40 mouse cellular contexts compared by ENCODE assay signal in the genomic region with DNA sequence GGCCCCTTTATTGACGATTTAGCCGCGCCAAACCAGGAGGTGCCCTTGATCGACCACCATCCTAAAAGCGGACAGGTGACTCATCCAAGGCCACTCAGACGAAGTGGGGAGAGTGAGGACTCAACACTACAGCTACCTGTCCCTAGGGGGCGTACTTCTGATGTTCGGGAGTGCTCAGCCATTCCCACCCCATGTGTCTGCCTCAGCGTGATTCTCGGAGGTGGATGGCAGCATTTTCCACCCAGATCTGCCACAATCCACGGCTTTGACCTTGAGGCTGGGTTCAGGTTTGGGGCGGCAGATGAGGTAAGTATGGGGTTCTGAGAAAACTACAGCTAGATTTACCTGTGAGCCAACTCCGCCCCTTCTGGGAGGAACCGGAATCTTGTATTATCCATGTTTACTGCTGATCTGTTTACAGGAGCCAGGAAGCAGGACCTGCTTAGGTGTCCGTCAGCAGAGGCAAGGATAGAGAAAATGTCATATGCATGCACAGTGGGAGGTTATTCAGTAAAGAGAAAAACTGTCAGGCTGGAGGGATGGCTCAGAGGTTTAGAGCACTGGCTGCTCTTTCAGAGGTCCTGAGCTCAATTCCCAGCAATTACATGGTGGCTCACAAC. TPM values are rescaled to one million over a fixed set of nuclear protein-coding genes. Genes with fewer than 3 reads are reported as not detected.
DNase-seq lines count a peak whose midpoint lies in the region; ATAC-seq and TF ChIP-seq lines count a peak whose summit lies in the region.
"Had no signal": no experiment of that assay in that cellular context is flagged by ENCODE, and none has a peak within 500 bp of the region (broad histone marks: within the 10 kb centered on the region; RNA-seq: fewer than 3 reads in every experiment).

No protein-coding gene starts in this region.

- peaks cover 55% of the 10 kb centered on the region for H3K27me3 ChIP-seq in forebrain, embryonic 10.5 days (ENCODE audit: poor library complexity, severe bottlenecking)
- H3K27me3 ChIP-seq in forebrain, embryonic 16.5 days (replicated peaks; ENCODE audit: control insufficient read depth, insufficient read depth, low read length): no peaks in the 10 kb centered on the region
- peaks cover 7% of the 10 kb centered on the region; the same call in 1 of the 2 replicates for H3K27me3 ChIP-seq in liver, postnatal 0 days (ENCODE audit: insufficient read depth, low read length)
- peaks cover 27% of the 10 kb centered on the region for H3K27me3 ChIP-seq in liver, embryonic 12.5 days (replicated peaks)
- H3K27me3 ChIP-seq in E14TG2a.4 (ENCODE audit: insufficient read depth, low read length): peaks cover 27% of the 10 kb centered on the region
- H3K27me3 ChIP-seq: CH12.LX; forebrain, embryonic 13.5 days; intestine, embryonic 15.5 days had no signal

- WGBS in forebrain, embryonic 10.5 days: 81% methylated on average over 15 of the region's 15 CpGs
- WGBS in forebrain, embryonic 16.5 days: 82% methylated on average over 15 of the region's 15 CpGs
- WGBS in liver, postnatal 0 days (ENCODE audit: insufficient replicate concordance): 67% methylated on average over 15 of the region's 15 CpGs
- WGBS in liver, embryonic 12.5 days (ENCODE audit: insufficient replicate concordance): 52% methylated on average over 15 of the region's 15 CpGs

- H3K4me1 ChIP-seq in forebrain, embryonic 10.5 days: peaks cover 59% of the 10 kb centered on the region
- H3K4me1 ChIP-seq in forebrain, embryonic 16.5 days (replicated peaks; ENCODE audit: control insufficient read depth, insufficient read depth, low read length): peaks cover 33% of the 10 kb centered on the region
- no peaks in the 10 kb centered on the region for H3K4me1 ChIP-seq in liver, postnatal 0 days (ENCODE audit: insufficient read depth)
- H3K4me1 ChIP-seq in liver, embryonic 12.5 days: no peaks in the 10 kb centered on the region
- peaks cover 83% of the 10 kb centered on the region for H3K4me1 ChIP-seq in E14TG2a.4 (replicated peaks; ENCODE audit: low read depth, low read length)
- peaks cover 10% of the 10 kb centered on the region for H3K4me1 ChIP-seq in embryonic fibroblast, embryonic 13.5 days (ENCODE audit: control insufficient read depth, insufficient read depth, low read length)
- H3K4me1 ChIP-seq: liver, embryonic 15.5 days; megakaryocyte, embryonic 14.5 days had no signal

- TF ChIP-seq POLR2A in embryonic fibroblast, embryonic 13.5 days (IDR thresholded peaks at IDR 0.05; ENCODE audit: low read depth, low read length): no peak

- H3K4me2 ChIP-seq in forebrain, embryonic 16.5 days (ENCODE audit: low read length): no peak overlapping the region
- H3K4me2 ChIP-seq in liver, postnatal 0 days (ENCODE audit: low read depth, low read length): no peak overlapping the region
- H3K4me2 ChIP-seq in liver, embryonic 12.5 days: no peak overlapping the region
- H3K4me2 ChIP-seq: embryonic facial prominence, embryonic 13.5 days; forebrain, embryonic 13.5 days; heart, embryonic 15.5 days; intestine, embryonic 15.5 days; liver, embryonic 15.5 days; midbrain, embryonic 13.5 days had no signal

- no peak overlapping the region for H3K4me3 ChIP-seq in forebrain, embryonic 10.5 days
- H3K4me3 ChIP-seq in forebrain, embryonic 16.5 days (replicated peaks; ENCODE audit: low read length): no peak overlapping the region
- H3K4me3 ChIP-seq in liver, postnatal 0 days (ENCODE audit: low read depth, low read length): no peak overlapping the region
- no peak overlapping the region for H3K4me3 ChIP-seq in liver, embryonic 12.5 days
- H3K4me3 ChIP-seq in E14TG2a.4 (replicated peaks; ENCODE audit: low read length): peak overlapping the region; percentile 52; the same call in 1 of the 2 replicates
- H3K4me3 ChIP-seq in embryonic fibroblast, embryonic 13.5 days (ENCODE audit: insufficient read depth, low read length): no peak overlapping the region
- H3K4me3 ChIP-seq: embryonic facial prominence, embryonic 13.5 days; erythroblast, embryonic 14.5 days; forebrain, embryonic 13.5 days; heart, embryonic 10.5 days; heart, embryonic 15.5 days; intestine, embryonic 15.5 days; layer of hippocampus, adult 2 months; liver, embryonic 15.5 days; megakaryocyte, embryonic 14.5 days; midbrain, embryonic 13.5 days had no signal

- TF ChIP-seq CTCF in liver, postnatal 0 days (IDR thresholded peaks at IDR 0.05; ENCODE audit: low read depth): 0 out of 2 replicates have a peak, but pooled peaks have one; percentile 6
- TF ChIP-seq CTCF in E14TG2a.4 (conservative IDR thresholded peaks at IDR 0.05; ENCODE audit: low read length): peak; percentile 49
- TF ChIP-seq CTCF in embryonic fibroblast, embryonic 13.5 days (IDR thresholded peaks at IDR 0.05; ENCODE audit: borderline replicate concordance, insufficient read depth, low read length): 0 out of 2 replicates have a peak, but pooled peaks have one; percentile 6

- H3K9ac ChIP-seq in forebrain, embryonic 16.5 days (replicated peaks; ENCODE audit: low read depth, low read length): no peak overlapping the region
- no peak overlapping the region for H3K9ac ChIP-seq in liver, postnatal 0 days (replicated peaks)
- H3K9ac ChIP-seq in liver, embryonic 12.5 days: no peak overlapping the region
- H3K9ac ChIP-seq: embryonic facial prominence, embryonic 13.5 days; forebrain, embryonic 13.5 days; heart, embryonic 15.5 days; intestine, embryonic 15.5 days; liver, embryonic 15.5 days; midbrain, embryonic 13.5 days had no signal

- H3K27ac ChIP-seq in forebrain, embryonic 10.5 days: 0 out of 2 replicates have a peak overlapping the region, but pooled peaks have one; percentile 31
- no peak overlapping the region for H3K27ac ChIP-seq in forebrain, embryonic 16.5 days (ENCODE audit: low read length)
- no peak overlapping the region for H3K27ac ChIP-seq in liver, postnatal 0 days (ENCODE audit: low read depth)
- no peak overlapping the region for H3K27ac ChIP-seq in liver, embryonic 12.5 days
- no peak overlapping the region for H3K27ac ChIP-seq in embryonic fibroblast, embryonic 13.5 days (ENCODE audit: insufficient read depth, low read length)
- H3K27ac ChIP-seq: embryonic facial prominence, embryonic 13.5 days; forebrain, embryonic 13.5 days; heart, embryonic 15.5 days; hindbrain, postnatal 0 days; intestine, embryonic 15.5 days; layer of hippocampus, adult 2 months; liver, embryonic 15.5 days; midbrain, embryonic 13.5 days had no signal

- TF ChIP-seq EP300 in liver, postnatal 0 days (IDR thresholded peaks at IDR 0.05; ENCODE audit: low read depth): no peak

- ATAC-seq in forebrain, embryonic 16.5 days: no peak
- no peak for ATAC-seq in liver, postnatal 0 days
- ATAC-seq in liver, embryonic 12.5 days: no peak
- ATAC-seq: activated CD4-positive, CD25-positive, alpha-beta regulatory T cell, adult 4 months; forebrain, embryonic 13.5 days; hindbrain, postnatal 0 days; intestine, embryonic 15.5 days; lung, postnatal 0 days; midbrain, embryonic 13.5 days had no signal

- H3K9me3 ChIP-seq in forebrain, embryonic 10.5 days: no peaks in the 10 kb centered on the region
- H3K9me3 ChIP-seq in forebrain, embryonic 16.5 days (ENCODE audit: control insufficient read depth, low read length): no peaks in the 10 kb centered on the region
- H3K9me3 ChIP-seq in liver, postnatal 0 days (ENCODE audit: low read length): no peaks in the 10 kb centered on the region
- no peaks in the 10 kb centered on the region for H3K9me3 ChIP-seq in liver, embryonic 12.5 days (replicated peaks)
- H3K9me3 ChIP-seq in E14TG2a.4 (ENCODE audit: low read length): no peaks in the 10 kb centered on the region
- H3K9me3 ChIP-seq: embryonic facial prominence, embryonic 13.5 days; forebrain, embryonic 13.5 days; heart, embryonic 10.5 days; heart, embryonic 15.5 days; intestine, embryonic 15.5 days; liver, embryonic 15.5 days; megakaryocyte, embryonic 14.5 days; midbrain, embryonic 13.5 days had no signal

- H3K36me3 ChIP-seq in forebrain, embryonic 10.5 days (replicated peaks): no peaks in the 10 kb centered on the region
- no peaks in the 10 kb centered on the region for H3K36me3 ChIP-seq in forebrain, embryonic 16.5 days (ENCODE audit: control insufficient read depth, insufficient read depth)
- no peaks in the 10 kb centered on the region for H3K36me3 ChIP-seq in liver, postnatal 0 days (replicated peaks; ENCODE audit: insufficient read depth, low read length)
- H3K36me3 ChIP-seq in liver, embryonic 12.5 days: no peaks in the 10 kb centered on the region
- no peaks in the 10 kb centered on the region for H3K36me3 ChIP-seq in E14TG2a.4 (ENCODE audit: insufficient read depth, low read length)
- H3K36me3 ChIP-seq: embryonic facial prominence, embryonic 13.5 days; heart, embryonic 10.5 days; heart, embryonic 15.5 days; intestine, embryonic 15.5 days; liver, embryonic 15.5 days; midbrain, embryonic 13.5 days had no signal

- DNase-seq in forebrain, embryonic 10.5 days (ENCODE audit: extremely low spot score, low spot score): no peak
- DNase-seq in liver, postnatal 0 days: no peak
- DNase-seq in right cerebral cortex, postnatal 25 days: no peak
- DNase-seq: adrenal gland, adult 2 months; adrenal gland, postnatal 36 days; cerebellum, adult 18-20 months; cerebellum, postnatal 10 days; kidney, adult 2 months; kidney, postnatal 36 days; left cerebral cortex, postnatal 4 days; lung, postnatal 4 days had no signal

RNA-seq across cellular contexts. Expression of gene Gm26897, which starts 32.1 kb away (rescaled TPM):
- not detected in 2 replicates for polyA plus RNA-seq in forebrain, embryonic 10.5 days (2016; fragmentation: Nextera tagmentation; extraction: Ambion mirVana)
- polyA plus RNA-seq in forebrain, embryonic 16.5 days (2015; fragmentation: Nextera tagmentation; extraction: Ambion mirVana): not detected in 2 replicates
- not detected in 2 replicates for polyA plus RNA-seq in liver, postnatal 0 days (2015; fragmentation: Nextera tagmentation; extraction: Ambion mirVana)
- polyA plus RNA-seq in liver, embryonic 12.5 days (2016; fragmentation: Nextera tagmentation; extraction: Ambion mirVana): not detected in 2 replicates
- polyA plus RNA-seq in embryonic fibroblast, embryonic 13.5 days (2011; ENCODE audit: insufficient read length, low read depth, missing spikeins): not detected in 2 replicates
- polyA plus RNA-seq: activated CD4-positive, CD25-positive, alpha-beta regulatory T cell, adult 4 months; adrenal gland, adult 2 months; brain, embryonic 14.5 days; C2C12; embryonic facial prominence, embryonic 13.5 days; erythroblast, embryonic 14.5 days; forebrain, embryonic 13.5 days; frontal cortex, adult 2 months; gonadal fat pad, adult 2 months; heart, embryonic 10.5 days; heart, embryonic 15.5 days; hindbrain, embryonic 11.5 days; hindbrain, postnatal 0 days; intestine, embryonic 15.5 days; kidney, adult 2 months; kidney, embryonic 16.5 days; limb, embryonic 14.5 days; liver, embryonic 15.5 days; lung, postnatal 0 days; midbrain, embryonic 13.5 days; neural tube, embryonic 14.5 days; small intestine, adult 2 months; stomach, embryonic 16.5 days; urinary bladder, adult 2 months had no signal
